Mouse (Mus musculus) intestine, embryonic 16.5 days (tissue): ENCODE data around the gene Mfsd12. TPM values are rescaled to one million over a fixed set of nuclear protein-coding genes. Genes with fewer than 3 reads are reported as not detected.

Source experiments
- ATAC-seq: fragments of 200-750 bp; cut with Nextera tagmentation; 2 replicates; pipeline ENCODE4 v1.8.0; 2017; ENCODE audit warnings: moderate TSS enrichment, moderate library complexity
- H3K27ac ChIP-seq: fragments of 300-500 bp; sonication (generic); 2 replicates; pipeline ENCODE4 v1.5.1; 2014; ENCODE audit warnings: mild to moderate bottlenecking, low read length
- H3K27me3 ChIP-seq: fragments of 300-500 bp; sonication (generic); replicated peaks from 2 replicates; pipeline ENCODE4 v1.6.1; 2014; ENCODE audit warnings: low read length, control low read depth, mixed read lengths; ENCODE audit not compliant: control insufficient read depth, insufficient read depth
- H3K36me3 ChIP-seq: fragments of 300-500 bp; sonication (generic); 2 replicates; pipeline ENCODE4 v1.6.1; 2014; ENCODE audit warnings: low read length, control low read depth; ENCODE audit not compliant: control insufficient read depth, insufficient read depth
- H3K4me1 ChIP-seq: fragments of 300-500 bp; sonication (generic); 2 replicates; pipeline ENCODE4 v1.6.1; 2014; ENCODE audit warnings: low read length, control low read depth, mixed read lengths; ENCODE audit not compliant: control insufficient read depth, insufficient read depth
- H3K4me2 ChIP-seq: fragments of 300-500 bp; sonication (generic); 2 replicates; pipeline ENCODE4 v1.6.1; 2014; ENCODE audit warnings: low read depth, low read length, control low read depth
- H3K4me3 ChIP-seq: fragments of 300-500 bp; sonication (generic); 2 replicates; pipeline ENCODE4 v1.5.1; 2014; ENCODE audit warnings: mild to moderate bottlenecking, low read length
- H3K9ac ChIP-seq: fragments of 300-500 bp; sonication (generic); 2 replicates; pipeline ENCODE4 v1.6.1; 2014; ENCODE audit warnings: low read depth, low read length
- H3K9me3 ChIP-seq: fragments of 300-500 bp; sonication (generic); 2 replicates; pipeline ENCODE4 v1.6.1; 2016; ENCODE audit warnings: low read length, control low read depth; ENCODE audit not compliant: control insufficient read depth
- WGBS: fragments of 180-500 bp; shearing (Covaris S2); extraction: QIAGEN DNeasy Blood & Tissue Kit; methylation state at CpG from one replicate; pipeline ENCODE4 v1.1.7; 2014; 5-methylcytosine and 5-hydroxymethylcytosine counted together
- polyA plus RNA-seq: library from polyadenylated mRNA; unstranded; fragments of >200 nt; fragmentation: Nextera tagmentation; extraction: Ambion mirVana; gene quantifications from 2 replicates; pipeline ENCODE4 v1.2.1, GENCODE M21; 2015

Gene Mfsd12
- polyA plus RNA-seq, 1 experiment from 2014 or later: 21.6 TPM

DNA sequence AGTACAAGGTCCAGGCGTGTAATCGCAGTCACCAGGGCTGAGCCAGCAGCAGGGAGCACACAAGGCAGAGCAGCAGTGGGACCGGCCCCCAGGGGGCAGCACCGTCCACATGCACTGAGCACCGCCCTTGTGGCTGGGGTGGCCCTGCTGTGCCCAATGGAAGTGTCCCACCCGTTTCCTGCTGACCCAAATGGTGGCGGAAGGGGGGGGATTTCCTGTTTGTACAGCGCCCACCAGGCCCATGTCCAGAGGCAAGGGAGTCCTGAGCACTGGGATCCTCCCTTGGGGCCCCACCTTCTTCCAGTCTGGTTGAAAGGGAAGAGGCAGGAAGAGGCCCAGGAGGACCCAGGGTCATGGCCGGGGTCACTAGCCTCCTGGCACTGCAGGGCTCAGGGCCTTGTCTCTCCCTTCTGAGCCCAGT is 51.6 kb downstream of the Mfsd12 start:
- Histone ChIP-seq H3K9ac (no peak overlapping the region), H3K27me3 (peaks cover 4% of the 10 kb centered on the region; the same call in 1 of the 2 replicates), H3K27ac (peak overlapping the region; percentile 57), H3K4me2 (no peak overlapping the region), H3K36me3 (peaks cover 14% of the 10 kb centered on the region), H3K4me3 (no peak overlapping the region), H3K9me3 (no peaks in the 10 kb centered on the region), H3K4me1 (peaks cover 73% of the 10 kb centered on the region)
- 21% methylated on average over 9 of the region's 9 CpGs for WGBS
- ATAC-seq: peak; percentile 64

DNA sequence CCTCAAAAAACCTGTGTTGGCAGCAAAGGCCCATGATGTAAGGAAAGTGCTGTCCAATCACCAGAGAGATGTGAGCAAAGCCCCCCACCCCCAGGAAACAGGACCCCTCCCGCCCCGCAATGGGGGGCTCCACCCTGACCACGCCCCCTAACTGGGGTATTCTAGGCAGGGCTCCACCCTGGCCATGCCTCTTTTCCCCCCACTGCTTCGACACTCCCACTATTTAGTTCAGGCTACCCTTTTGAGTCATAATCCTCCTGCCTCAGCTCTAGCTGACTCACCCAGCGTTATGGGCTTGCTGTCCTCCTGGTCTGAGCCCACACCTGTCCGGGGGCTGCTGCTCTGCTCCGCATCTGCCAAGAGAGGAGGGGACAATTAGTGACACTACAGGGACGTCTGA is 52.0 kb downstream of the Mfsd12 start:
- no peak for ATAC-seq
- peaks cover 4% of the 10 kb centered on the region; the same call in 1 of the 2 replicates for H3K27me3 ChIP-seq
- H3K4me1 ChIP-seq: peaks cover 78% of the 10 kb centered on the region
- H3K9me3 ChIP-seq: no peaks in the 10 kb centered on the region
- peak overlapping the region; percentile 57 for H3K27ac ChIP-seq
- H3K9ac ChIP-seq: no peak overlapping the region
- peaks cover 14% of the 10 kb centered on the region for H3K36me3 ChIP-seq
- H3K4me2 ChIP-seq: no peak overlapping the region
- H3K4me3 ChIP-seq: no peak overlapping the region
- WGBS: 39% methylated on average over 8 of the region's 8 CpGs

DNA sequence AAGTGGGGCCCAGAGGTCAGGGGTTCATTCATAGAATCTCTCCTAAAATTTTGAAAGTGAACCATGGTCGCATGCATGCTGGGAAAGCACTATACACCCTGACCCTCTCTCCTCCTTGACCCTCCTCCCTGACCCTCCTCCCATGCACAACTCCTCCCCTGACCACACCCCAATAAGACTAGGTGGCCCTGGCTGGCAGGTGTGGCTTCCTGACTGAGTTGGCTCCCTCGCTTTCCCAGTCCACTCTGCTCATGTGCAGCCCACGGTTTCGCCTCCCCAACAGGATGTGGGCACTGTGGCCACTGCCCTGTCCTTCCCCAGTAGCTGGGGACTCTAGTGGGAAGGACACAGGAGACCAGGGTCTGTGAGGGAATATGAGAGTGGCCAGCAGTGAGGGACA is 53.1 kb downstream of the Mfsd12 start:
- Histone ChIP-seq H3K9ac (0 out of 2 replicates have a peak overlapping the region, but pooled peaks have one; percentile 30), H3K9me3 (no peaks in the 10 kb centered on the region), H3K4me2 (no peak overlapping the region), H3K27ac (peak overlapping the region; percentile 91), H3K27me3 (peaks cover 4% of the 10 kb centered on the region; the same call in 1 of the 2 replicates), H3K4me1 (peaks cover 88% of the 10 kb centered on the region), H3K36me3 (peaks cover 13% of the 10 kb centered on the region), H3K4me3 (no peak overlapping the region)
- WGBS: 67% methylated on average over 4 of the region's 4 CpGs
- no peak for ATAC-seq

DNA sequence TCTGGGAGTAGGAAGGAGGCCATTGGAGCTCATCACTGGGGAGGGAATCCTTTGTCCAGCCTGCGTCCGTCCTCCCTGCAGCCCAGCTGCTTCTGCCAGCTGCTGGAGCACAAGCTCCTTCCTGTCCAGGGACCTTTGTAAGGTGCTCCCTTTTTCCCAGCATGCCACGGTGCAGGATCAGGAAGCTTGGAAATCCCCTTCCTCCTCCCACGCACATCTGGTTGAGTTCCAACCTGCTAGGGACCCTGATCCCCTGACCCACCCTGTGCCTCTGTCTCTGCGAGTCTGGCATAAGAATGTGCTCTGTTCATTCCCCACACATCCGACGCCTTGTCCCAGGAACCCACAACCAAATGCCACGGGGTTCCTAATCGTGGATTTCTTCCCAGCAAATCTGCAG is 53.7 kb downstream of the Mfsd12 start:
- Histone ChIP-seq H3K27me3 (peaks cover 4% of the 10 kb centered on the region; the same call in 1 of the 2 replicates), H3K4me2 (no peak overlapping the region), H3K36me3 (peaks cover 7% of the 10 kb centered on the region), H3K9ac (0 out of 2 replicates have a peak overlapping the region, but pooled peaks have one; percentile 21), H3K4me1 (peaks cover 94% of the 10 kb centered on the region), H3K4me3 (no peak overlapping the region), H3K27ac (peak overlapping the region; percentile 91), H3K9me3 (no peaks in the 10 kb centered on the region)
- 70% methylated on average over 9 of the region's 9 CpGs for WGBS
- no peak for ATAC-seq

DNA sequence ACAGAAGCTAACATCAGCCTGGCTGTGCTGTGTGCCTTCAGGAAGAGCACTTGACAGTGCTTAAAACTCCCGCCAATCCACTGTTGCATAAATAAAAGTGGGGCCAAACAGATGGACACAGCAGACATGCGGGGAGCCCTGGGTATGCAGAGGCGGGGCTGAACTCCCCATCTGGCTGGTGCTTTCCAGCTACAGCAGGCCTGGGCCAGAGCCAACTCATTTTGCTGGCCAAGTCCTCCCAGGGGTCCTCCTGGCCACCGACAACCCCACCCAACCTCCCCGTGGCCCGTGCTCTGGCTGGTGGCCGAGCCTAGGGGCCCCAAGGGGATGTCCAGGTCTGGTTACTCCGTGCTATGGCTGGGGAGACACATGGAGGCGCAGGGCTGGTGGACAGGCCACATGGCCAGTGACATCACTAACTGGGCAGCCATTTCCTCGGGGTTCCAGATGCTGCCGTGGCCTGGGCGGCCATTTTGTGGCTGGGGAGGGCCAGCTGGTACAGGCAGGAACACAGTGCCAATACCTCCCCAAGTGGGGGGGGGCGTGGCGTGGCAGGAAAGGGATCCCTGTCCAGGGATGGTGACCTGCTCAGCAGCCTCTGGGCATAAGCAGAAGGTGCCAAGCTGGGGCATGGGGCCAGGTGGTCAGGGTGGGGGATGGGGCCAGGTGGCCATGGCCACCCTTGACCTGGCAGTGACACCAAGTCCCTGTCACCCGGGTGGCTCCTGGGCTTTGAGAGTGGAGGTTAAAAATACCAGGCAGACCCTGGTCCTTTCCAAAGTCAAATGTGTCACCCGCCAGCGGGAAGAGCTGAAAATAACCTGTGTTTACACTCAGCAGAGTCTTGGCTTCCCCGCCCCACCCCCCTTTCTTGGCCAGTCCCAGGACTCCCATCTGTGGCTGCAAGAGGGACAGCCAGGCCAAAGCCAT is 54.4 kb downstream of the Mfsd12 start:
- H3K4me2 ChIP-seq: peak overlapping the region; percentile 16
- peaks cover 95% of the 10 kb centered on the region for H3K4me1 ChIP-seq
- H3K27me3 ChIP-seq: peaks cover 3% of the 10 kb centered on the region; the same call in 1 of the 2 replicates
- H3K9ac ChIP-seq: peak overlapping the region; percentile 52
- WGBS: 44% methylated on average over 18 of the region's 18 CpGs
- peaks cover 4% of the 10 kb centered on the region for H3K36me3 ChIP-seq
- peak; percentile 11; the same call in 1 of the 2 replicates for ATAC-seq
- no peaks in the 10 kb centered on the region for H3K9me3 ChIP-seq
- H3K27ac ChIP-seq: peak overlapping the region; percentile 91
- no peak overlapping the region for H3K4me3 ChIP-seq

DNA sequence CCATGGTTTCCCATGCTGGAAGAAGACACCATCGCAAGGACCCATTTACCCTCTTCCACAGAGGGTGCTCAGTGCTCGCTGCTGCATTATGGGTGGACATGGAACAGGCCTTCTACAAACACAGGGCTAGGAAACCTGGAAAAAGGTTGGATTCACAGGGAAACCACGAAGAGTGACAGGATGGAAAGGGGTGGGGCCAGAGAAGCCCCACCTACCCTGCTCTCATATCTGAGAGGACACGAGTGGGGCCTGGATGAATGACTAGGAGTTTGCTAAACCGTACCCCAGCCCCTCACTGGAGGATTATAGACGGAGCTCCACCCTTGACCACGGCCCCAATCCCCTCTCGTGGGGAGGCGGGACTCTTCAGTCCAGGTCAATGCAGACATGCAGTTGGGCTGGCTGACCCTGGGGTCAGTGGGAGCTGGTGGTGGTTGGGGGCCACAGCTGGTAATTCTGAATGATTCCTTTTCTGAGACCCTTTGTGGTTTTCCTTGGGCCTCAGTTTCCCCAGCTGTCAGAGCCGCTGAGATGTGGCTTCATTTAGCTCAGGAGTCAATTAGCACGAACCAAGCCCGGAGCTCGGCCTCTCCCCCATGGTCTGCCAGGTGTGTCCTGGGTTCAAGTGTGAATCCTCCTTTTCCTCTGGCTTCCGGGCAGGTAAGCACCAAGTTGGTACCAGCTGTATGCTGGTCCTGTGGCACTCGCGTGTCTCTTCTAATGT is 55.5 kb downstream of the Mfsd12 start:
- no peak overlapping the region for H3K4me3 ChIP-seq
- H3K9me3 ChIP-seq: no peaks in the 10 kb centered on the region
- peaks cover 95% of the 10 kb centered on the region for H3K4me1 ChIP-seq
- 72% methylated on average over 16 of the region's 16 CpGs for WGBS
- peak overlapping the region; percentile 91 for H3K27ac ChIP-seq
- peaks cover 4% of the 10 kb centered on the region for H3K36me3 ChIP-seq
- no peak overlapping the region for H3K4me2 ChIP-seq
- peak overlapping the region; percentile 52 for H3K9ac ChIP-seq
- H3K27me3 ChIP-seq: no peaks in the 10 kb centered on the region
- no peak for ATAC-seq

DNA sequence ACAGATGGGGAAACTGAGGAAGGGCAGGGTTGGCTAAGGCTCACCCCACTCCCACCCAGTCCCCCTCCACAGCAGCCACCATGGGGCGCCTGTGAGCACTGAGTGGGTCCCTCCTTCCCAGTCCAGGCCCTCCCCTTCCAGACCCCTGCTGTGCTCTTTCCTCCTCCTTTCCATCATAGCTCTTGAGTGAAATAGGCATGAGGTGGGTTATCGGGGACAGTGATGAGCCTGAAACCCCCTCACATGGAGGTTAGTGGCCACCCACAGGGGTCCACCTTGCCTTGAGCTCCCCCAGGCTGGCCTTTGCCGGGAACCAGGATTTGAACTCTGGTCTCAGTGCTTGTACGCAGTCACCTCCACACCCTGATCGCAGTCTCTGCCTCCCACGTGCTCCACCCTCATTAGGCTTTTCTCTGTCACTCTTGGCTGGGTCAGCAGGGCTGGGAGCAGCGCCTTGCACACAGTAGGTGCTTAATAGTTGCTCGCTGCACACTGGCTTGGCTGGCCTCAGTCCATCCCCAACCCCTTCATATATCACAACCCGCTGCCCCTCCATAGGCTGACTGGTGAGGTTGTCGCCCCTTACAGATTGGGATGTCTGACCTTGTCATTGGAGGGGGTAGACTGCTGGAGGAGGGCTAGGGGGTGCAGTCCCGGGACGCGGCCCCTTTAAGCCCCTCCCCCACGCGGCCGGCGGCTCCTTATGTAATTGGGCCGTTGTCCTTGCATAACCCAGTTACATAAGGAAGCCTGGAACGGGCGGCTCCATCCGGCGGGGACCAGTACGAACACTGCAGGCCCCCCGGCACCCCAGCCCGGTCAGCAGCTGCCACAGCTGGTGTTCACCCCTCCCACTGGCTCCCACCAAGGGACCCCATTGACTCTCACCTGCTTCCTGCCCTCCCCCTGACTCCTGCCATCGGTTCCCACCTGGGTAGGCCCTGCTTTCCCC is 56.3 kb downstream of the Mfsd12 start:
- no peaks in the 10 kb centered on the region for H3K9me3 ChIP-seq
- 30% methylated on average over 26 of the region's 26 CpGs for WGBS
- peak overlapping the region; percentile 56 for H3K9ac ChIP-seq
- H3K4me1 ChIP-seq: peaks cover 89% of the 10 kb centered on the region
- peaks cover 4% of the 10 kb centered on the region for H3K36me3 ChIP-seq
- H3K27ac ChIP-seq: peak overlapping the region; percentile 91
- ATAC-seq: 0 out of 2 replicates have a peak, but pooled peaks have one; percentile 6
- 0 out of 2 replicates have a peak overlapping the region, but pooled peaks have one; percentile 1 for H3K4me3 ChIP-seq
- no peaks in the 10 kb centered on the region for H3K27me3 ChIP-seq
- H3K4me2 ChIP-seq: peak overlapping the region; percentile 33

DNA sequence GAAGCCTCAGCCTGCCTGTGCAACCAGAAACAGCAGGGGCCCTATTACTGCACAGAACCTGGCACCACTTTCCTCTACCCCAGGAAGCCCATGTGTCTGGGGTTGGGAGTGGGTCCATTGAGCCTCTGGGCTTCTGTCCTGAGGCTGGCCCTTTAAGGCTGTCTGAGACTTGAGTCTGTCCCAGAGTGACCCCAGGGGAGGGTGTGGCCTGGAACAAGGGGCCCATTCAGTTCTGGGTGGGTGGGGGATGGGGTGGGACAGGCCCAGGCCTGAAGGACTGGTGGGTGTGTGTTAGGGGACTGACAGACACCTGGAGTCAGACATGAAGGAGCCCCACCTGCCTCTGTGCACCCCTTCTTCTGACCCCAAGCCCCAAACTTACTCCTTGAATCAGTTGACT is 57.4 kb downstream of the Mfsd12 start:
- no peaks in the 10 kb centered on the region for H3K9me3 ChIP-seq
- H3K4me1 ChIP-seq: peaks cover 90% of the 10 kb centered on the region
- ATAC-seq: no peak
- peak overlapping the region; percentile 56; the same call in 1 of the 2 replicates for H3K9ac ChIP-seq
- H3K27ac ChIP-seq: peak overlapping the region; percentile 2; the same call in 1 of the 2 replicates
- H3K4me2 ChIP-seq: peak overlapping the region; percentile 33; the same call in 1 of the 2 replicates
- peaks cover 4% of the 10 kb centered on the region for H3K36me3 ChIP-seq
- no peaks in the 10 kb centered on the region for H3K27me3 ChIP-seq
- no peak overlapping the region for H3K4me3 ChIP-seq
